Mouse (Mus musculus): Measurements from ENCODE around the gene Sdk1. TPM values are rescaled to one million over a fixed set of nuclear protein-coding genes. Genes with fewer than 3 reads are reported as not detected.

Gene Sdk1
- polyA plus RNA-seq, 1 experiment: not detected

DNA sequence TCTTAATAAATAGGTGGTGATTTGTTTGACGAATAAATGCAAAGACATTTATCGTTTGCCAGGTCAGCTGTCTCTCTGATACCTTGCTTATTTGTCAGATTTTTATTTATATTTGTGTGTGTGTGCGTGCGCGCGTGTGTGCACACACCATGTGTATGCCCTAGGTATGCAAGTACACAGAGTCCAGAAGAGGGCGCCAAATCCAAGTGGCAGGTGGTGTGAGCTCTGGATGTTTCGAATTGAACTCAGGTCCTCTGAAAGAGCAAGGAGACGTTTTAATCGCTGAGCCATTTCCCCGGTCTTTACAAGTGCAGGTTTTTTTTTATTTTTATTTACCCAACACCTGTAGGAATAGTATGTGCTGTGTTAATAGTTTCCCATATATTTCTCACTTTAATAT is 632.5 kb downstream of the Sdk1 start:
- no peaks in the 10 kb centered on the region; the same call in 1 of the 2 replicates for H3K4me1 ChIP-seq (ENCODE audit: control insufficient read depth, insufficient read depth, low read length)
- TF ChIP-seq POLR2A (IDR thresholded peaks at IDR 0.05; ENCODE audit: insufficient read depth, low read depth, low read length): no peak
- no peak for TF ChIP-seq CTCF (IDR thresholded peaks at IDR 0.05; ENCODE audit: insufficient read depth, low read depth, low read length)
- WGBS: 97% methylated on average over 11 of the region's 11 CpGs

GRCm38 (mm10) chr5:141880661-141881060 is 639.4 kb downstream of the Sdk1 start:
- H3K27ac ChIP-seq (ENCODE audit: insufficient read depth, low read depth, low read length): no peak overlapping the region
- TF ChIP-seq CTCF (IDR thresholded peaks at IDR 0.05; ENCODE audit: insufficient read depth, low read depth, low read length): no peak
- TF ChIP-seq POLR2A (IDR thresholded peaks at IDR 0.05; ENCODE audit: insufficient read depth, low read depth, low read length): no peak
- H3K4me1 ChIP-seq (ENCODE audit: control insufficient read depth, insufficient read depth, low read length): peaks cover 5% of the 10 kb centered on the region
- no peak overlapping the region for H3K4me3 ChIP-seq (ENCODE audit: insufficient read depth, low read depth, low read length)
- 84% methylated on average over 5 of the region's 5 CpGs for WGBS

More for the DNA sequence above, 632.5 kb downstream of the Sdk1 start:
- no peak overlapping the region for H3K4me3 ChIP-seq (ENCODE audit: insufficient read depth, low read depth, low read length)
- H3K27ac ChIP-seq (ENCODE audit: insufficient read depth, low read depth, low read length): no peak overlapping the region

- H3K4me3 ChIP-seq (ENCODE audit: insufficient read depth, low read depth, low read length): no peak overlapping the region
- TF ChIP-seq CTCF (IDR thresholded peaks at IDR 0.05; ENCODE audit: insufficient read depth, low read depth, low read length): no peak
- TF ChIP-seq POLR2A (IDR thresholded peaks at IDR 0.05; ENCODE audit: insufficient read depth, low read depth, low read length): no peak
- no peak overlapping the region for H3K27ac ChIP-seq (ENCODE audit: insufficient read depth, low read depth, low read length)
- H3K4me1 ChIP-seq (ENCODE audit: control insufficient read depth, insufficient read depth, low read length): peaks cover 10% of the 10 kb centered on the region
- WGBS: 55% methylated on average over 3 of the region's 3 CpGs
Measured at GRCm38 (mm10) chr5:141884111-141884647, 642.9 kb downstream of the Sdk1 start.

DNA sequence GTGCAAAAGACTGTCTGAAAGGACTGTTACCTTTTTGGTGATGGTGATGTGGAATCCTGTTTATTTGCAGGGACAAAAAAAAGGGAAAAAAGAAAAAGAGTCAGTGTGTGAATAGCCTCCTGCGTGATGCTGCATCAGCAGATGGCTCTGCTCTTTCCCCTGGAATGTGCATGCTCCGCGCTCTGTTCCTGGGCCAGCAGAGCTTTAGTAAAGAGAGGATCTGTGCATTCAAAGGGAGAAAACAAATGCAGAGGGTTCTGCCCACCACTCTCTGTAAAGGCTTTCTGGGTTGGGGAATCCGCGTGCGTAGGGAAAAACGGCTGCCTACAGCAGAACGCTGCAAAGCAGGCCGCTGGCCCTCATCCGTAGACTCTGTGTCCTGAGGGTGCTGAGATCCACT is 644.7 kb downstream of the Sdk1 start:
- peaks cover 14% of the 10 kb centered on the region for H3K4me1 ChIP-seq (ENCODE audit: control insufficient read depth, insufficient read depth, low read length)
- H3K4me3 ChIP-seq (ENCODE audit: insufficient read depth, low read depth, low read length): no peak overlapping the region
- H3K27ac ChIP-seq (ENCODE audit: insufficient read depth, low read depth, low read length): no peak overlapping the region
- TF ChIP-seq POLR2A (IDR thresholded peaks at IDR 0.05; ENCODE audit: insufficient read depth, low read depth, low read length) (no peak), CTCF (IDR thresholded peaks at IDR 0.05; ENCODE audit: insufficient read depth, low read depth, low read length) (no peak)
- 72% methylated on average over 10 of the region's 10 CpGs for WGBS

DNA sequence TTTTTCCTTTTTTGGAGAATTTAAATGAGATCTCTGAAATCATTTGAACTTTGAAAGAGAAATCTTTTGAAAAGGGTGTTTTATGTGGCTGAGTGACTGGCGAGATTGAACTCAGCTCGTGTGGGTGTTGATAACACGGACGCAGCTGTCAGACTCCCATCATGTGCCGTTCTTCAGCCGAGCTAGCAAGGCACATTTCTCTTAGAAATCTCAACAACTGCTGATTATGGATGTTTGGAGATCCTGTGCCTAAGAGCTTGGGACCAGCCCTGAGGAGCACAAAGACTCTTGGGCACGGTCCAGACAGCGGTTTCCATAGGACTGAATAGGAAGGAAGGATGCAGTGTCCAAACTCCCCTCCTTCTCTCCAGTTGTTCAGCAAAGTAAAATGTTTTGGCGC is 648.5 kb downstream of the Sdk1 start:
- no peak for TF ChIP-seq POLR2A (IDR thresholded peaks at IDR 0.05; ENCODE audit: insufficient read depth, low read depth, low read length)
- TF ChIP-seq CTCF (IDR thresholded peaks at IDR 0.05; ENCODE audit: insufficient read depth, low read depth, low read length): no peak
- Histone ChIP-seq H3K4me1 (ENCODE audit: control insufficient read depth, insufficient read depth, low read length) (peaks cover 11% of the 10 kb centered on the region), H3K27ac (ENCODE audit: insufficient read depth, low read depth, low read length) (no peak overlapping the region), H3K4me3 (ENCODE audit: insufficient read depth, low read depth, low read length) (no peak overlapping the region)
- WGBS: 37% methylated on average over 9 of the region's 9 CpGs

- Histone ChIP-seq H3K4me3 (ENCODE audit: insufficient read depth, low read depth, low read length) (no peak overlapping the region), H3K27ac (ENCODE audit: insufficient read depth, low read depth, low read length) (no peak overlapping the region), H3K4me1 (ENCODE audit: control insufficient read depth, insufficient read depth, low read length) (no peaks in the 10 kb centered on the region)
- no peak for TF ChIP-seq POLR2A (IDR thresholded peaks at IDR 0.05; ENCODE audit: insufficient read depth, low read depth, low read length)
- no peak for TF ChIP-seq CTCF (IDR thresholded peaks at IDR 0.05; ENCODE audit: insufficient read depth, low read depth, low read length)
- WGBS: 90% methylated on average over 8 of the region's 8 CpGs
Measured at GRCm38 (mm10) chr5:141896402-141896801, 655.1 kb downstream of the Sdk1 start.

GRCm38 (mm10) chr5:141897481-141897880 is 656.2 kb downstream of the Sdk1 start:
- 88% methylated on average over 2 of the region's 2 CpGs for WGBS
- no peak overlapping the region for H3K27ac ChIP-seq (ENCODE audit: insufficient read depth, low read depth, low read length)
- TF ChIP-seq POLR2A (IDR thresholded peaks at IDR 0.05; ENCODE audit: insufficient read depth, low read depth, low read length) (no peak), CTCF (IDR thresholded peaks at IDR 0.05; ENCODE audit: insufficient read depth, low read depth, low read length) (no peak)
- peaks cover 3% of the 10 kb centered on the region; the same call in 1 of the 2 replicates for H3K4me1 ChIP-seq (ENCODE audit: control insufficient read depth, insufficient read depth, low read length)
- H3K4me3 ChIP-seq (ENCODE audit: insufficient read depth, low read depth, low read length): no peak overlapping the region

- Histone ChIP-seq H3K4me1 (ENCODE audit: control insufficient read depth, insufficient read depth, low read length) (peaks cover 5% of the 10 kb centered on the region), H3K27ac (ENCODE audit: insufficient read depth, low read depth, low read length) (no peak overlapping the region), H3K4me3 (ENCODE audit: insufficient read depth, low read depth, low read length) (no peak overlapping the region)
- WGBS: 79% methylated on average over 7 of the region's 7 CpGs
- TF ChIP-seq POLR2A (IDR thresholded peaks at IDR 0.05; ENCODE audit: insufficient read depth, low read depth, low read length): no peak
- TF ChIP-seq CTCF (IDR thresholded peaks at IDR 0.05; ENCODE audit: insufficient read depth, low read depth, low read length): no peak
Measured at GRCm38 (mm10) chr5:141899751-141900150, 658.5 kb downstream of the Sdk1 start.

DNA sequence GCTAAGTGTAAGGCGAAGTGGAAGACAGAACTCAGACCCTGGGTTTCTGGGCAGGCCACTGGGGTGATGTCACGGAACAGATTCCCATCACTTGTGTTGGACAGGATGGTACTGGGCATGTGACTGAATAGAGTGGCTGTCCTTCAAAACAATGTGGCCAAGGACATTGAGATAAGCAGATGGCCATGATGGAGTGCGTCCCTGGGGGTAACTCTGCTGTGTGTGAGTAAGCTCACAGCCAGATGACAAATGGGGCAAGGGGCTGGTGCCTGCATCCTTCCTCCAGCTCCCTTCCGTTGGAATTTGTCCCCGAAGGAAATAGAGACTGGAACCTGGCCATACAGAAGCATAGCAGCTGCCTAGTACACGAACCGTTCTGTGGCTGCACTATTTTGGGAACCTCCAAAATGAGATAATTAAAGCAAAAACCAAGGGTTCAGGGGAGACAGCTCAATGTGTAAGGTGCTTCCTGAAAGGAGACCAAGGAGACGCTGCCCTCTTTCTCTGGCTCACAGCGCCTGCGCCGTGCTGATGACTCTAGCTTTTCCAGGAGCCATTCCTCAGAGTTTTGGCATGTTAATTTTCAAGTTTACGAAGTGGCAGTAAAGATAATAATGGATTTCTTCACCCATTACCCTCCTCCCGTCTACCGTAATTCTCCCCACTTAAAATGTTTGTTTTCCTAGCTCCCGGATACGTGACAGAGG is 661.4 kb downstream of the Sdk1 start:
- Histone ChIP-seq H3K4me1 (ENCODE audit: control insufficient read depth, insufficient read depth, low read length) (peaks cover 5% of the 10 kb centered on the region), H3K27ac (ENCODE audit: insufficient read depth, low read depth, low read length) (no peak overlapping the region), H3K4me3 (ENCODE audit: insufficient read depth, low read depth, low read length) (no peak overlapping the region)
- WGBS: 42% methylated on average over 16 of the region's 16 CpGs
- TF ChIP-seq CTCF (IDR thresholded peaks at IDR 0.05; ENCODE audit: insufficient read depth, low read depth, low read length): no peak
- TF ChIP-seq POLR2A (IDR thresholded peaks at IDR 0.05; ENCODE audit: insufficient read depth, low read depth, low read length): no peak

All from olfactory bulb, adult 2 months (tissue).